Mouse (Mus musculus) neural tube, embryonic 11.5 days (tissue): ENCODE results near the gene Sag. TPM values are rescaled to one million over a fixed set of nuclear protein-coding genes. Genes with fewer than 3 reads are reported as not detected.

Experiments used
- ATAC-seq: fragments of 200-750 bp; cut with Nextera tagmentation; 2 replicates; pipeline ENCODE4 v1.8.0; 2017; ENCODE audit warnings: moderate number of reproducible peaks, mild to moderate bottlenecking, moderate TSS enrichment, moderate library complexity; ENCODE audit not compliant: insufficient read depth, low FRiP score, low TSS enrichment
- DNase-seq: peaks from one replicate; pipeline ENCODE4 v3.0.0-alpha.2; 2015; ENCODE audit warnings: low spot score
- H3K27ac ChIP-seq: fragments of 300-500 bp; sonication (generic); 2 replicates; pipeline ENCODE4 v1.5.1; 2014; ENCODE audit warnings: low read depth, mild to moderate bottlenecking, low read length
- H3K27me3 ChIP-seq: fragments of 300-500 bp; sonication (generic); 2 replicates; pipeline ENCODE4 v1.6.1; 2014; ENCODE audit warnings: mild to moderate bottlenecking, low read length, mixed read lengths; ENCODE audit not compliant: control insufficient read depth, insufficient read depth
- H3K36me3 ChIP-seq: fragments of 300-500 bp; sonication (generic); 2 replicates; pipeline ENCODE4 v1.6.1; 2014; ENCODE audit warnings: mild to moderate bottlenecking, low read length, moderate library complexity, mixed read lengths; ENCODE audit not compliant: control insufficient read depth, insufficient read depth
- H3K4me1 ChIP-seq: fragments of 300-500 bp; sonication (generic); 2 replicates; pipeline ENCODE4 v1.6.1; 2014; ENCODE audit warnings: low read length, mixed read lengths; ENCODE audit not compliant: control insufficient read depth, insufficient read depth
- H3K4me2 ChIP-seq: fragments of 300-500 bp; sonication (generic); 2 replicates; pipeline ENCODE4 v1.6.1; 2014; ENCODE audit warnings: low read depth, mild to moderate bottlenecking, moderate library complexity
- H3K4me3 ChIP-seq: fragments of 300-500 bp; sonication (generic); 2 replicates; pipeline ENCODE4 v1.5.1; 2014; ENCODE audit warnings: low read depth, low read length
- H3K9ac ChIP-seq: fragments of 300-500 bp; sonication (generic); 2 replicates; pipeline ENCODE4 v1.6.1; 2014; ENCODE audit warnings: mild to moderate bottlenecking, low read length
- H3K9me3 ChIP-seq: fragments of 300-500 bp; sonication (generic); 2 replicates; pipeline ENCODE4 v1.6.1; 2016; ENCODE audit warnings: low read length; ENCODE audit not compliant: control insufficient read depth
- WGBS: fragments of 180-500 bp; shearing (Covaris S2); extraction: QIAGEN DNeasy Blood & Tissue Kit; methylation state at CpG from one replicate; pipeline ENCODE4 v1.1.7; 2014; 5-methylcytosine and 5-hydroxymethylcytosine counted together
- polyA plus RNA-seq: library from polyadenylated mRNA; unstranded; fragments of >200 nt; fragmentation: Nextera tagmentation; extraction: Ambion mirVana; gene quantifications from 2 replicates; pipeline ENCODE4 v1.2.1, GENCODE M21; 2014

The Sag gene
- polyA plus RNA-seq, 1 experiment from 2014 or later: 1.8 TPM

DNA sequence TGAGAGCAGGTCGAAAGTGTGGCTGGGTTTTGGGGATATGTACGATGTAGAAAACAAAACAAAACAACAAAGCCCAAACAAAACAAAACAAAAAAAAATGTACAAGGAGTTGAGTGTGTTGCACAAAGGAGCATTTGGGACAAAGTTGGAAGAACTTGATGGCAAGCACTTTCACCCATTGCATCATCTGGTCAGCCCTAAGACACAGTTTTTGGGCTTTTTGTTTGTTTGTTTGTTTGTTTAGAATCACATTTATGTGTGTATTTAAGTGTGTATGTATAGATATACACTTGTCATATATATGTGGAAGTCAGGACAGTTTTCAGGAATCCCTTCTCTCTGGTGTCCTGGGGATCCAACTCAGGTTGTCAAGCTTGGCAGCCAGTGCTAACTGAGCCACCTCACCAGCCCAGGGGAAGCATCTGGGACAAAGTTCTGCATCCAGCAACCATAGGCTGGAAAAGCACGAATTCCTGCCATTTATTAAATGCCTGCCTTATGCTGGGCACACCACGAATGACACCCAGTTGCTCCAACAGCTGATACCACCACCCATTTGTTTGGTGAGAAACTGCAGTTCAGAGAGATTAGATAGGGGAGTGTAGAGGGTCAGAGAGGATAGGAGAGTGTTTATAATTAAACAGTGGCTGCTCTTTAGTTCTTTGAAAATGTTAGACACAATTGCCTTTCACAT is 44.1 kb downstream of the Sag start:
- no peaks in the 10 kb centered on the region; the same call in 1 of the 2 replicates for H3K4me1 ChIP-seq
- 52% methylated on average over 4 of the region's 4 CpGs for WGBS
- no peak overlapping the region for H3K4me3 ChIP-seq
- H3K27me3 ChIP-seq: no peaks in the 10 kb centered on the region
- H3K36me3 ChIP-seq: no peaks in the 10 kb centered on the region
- ATAC-seq (no peak), DNase-seq (no peak)
- H3K4me2 ChIP-seq: no peak overlapping the region
- no peak overlapping the region for H3K9ac ChIP-seq
- H3K27ac ChIP-seq: no peak overlapping the region
- no peaks in the 10 kb centered on the region for H3K9me3 ChIP-seq

DNA sequence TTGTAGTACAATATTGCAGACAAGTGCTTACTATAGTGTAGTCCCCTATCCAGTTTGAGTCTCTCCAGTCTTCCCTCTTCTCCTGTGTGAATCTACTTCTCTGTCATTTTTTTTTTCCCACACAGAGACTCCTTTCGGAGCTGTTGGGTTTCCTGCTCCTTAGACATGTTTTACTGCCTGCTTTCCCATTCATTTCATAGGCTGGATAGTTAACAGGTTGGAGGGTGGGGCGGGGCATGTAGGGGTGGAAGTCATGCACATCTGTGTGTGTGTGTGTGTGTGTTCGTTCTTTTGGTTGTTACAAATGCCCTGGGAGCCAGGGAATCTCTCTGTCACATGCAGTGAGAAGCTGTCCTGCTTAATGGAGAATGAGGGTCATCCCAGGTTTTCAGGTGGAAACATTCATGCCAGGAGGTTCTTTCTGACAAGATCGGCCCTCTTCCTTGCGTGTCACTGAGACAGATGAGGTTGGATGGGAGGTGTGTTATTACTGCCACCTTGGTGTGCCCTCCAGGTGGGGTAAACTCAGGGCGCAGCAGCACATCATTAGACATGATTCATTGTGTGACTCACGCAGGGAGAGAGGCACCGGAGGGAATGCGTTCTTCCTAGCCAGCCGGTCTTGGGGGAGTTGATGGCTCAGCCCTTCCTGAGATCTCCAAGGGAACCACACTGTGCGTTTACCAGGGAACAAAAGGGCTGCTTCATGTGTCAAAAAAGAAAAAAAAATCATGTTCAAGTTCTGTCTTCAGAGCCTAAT is 44.9 kb downstream of the Sag start:
- H3K36me3 ChIP-seq: no peaks in the 10 kb centered on the region
- WGBS: 43% methylated on average over 11 of the region's 11 CpGs
- H3K4me3 ChIP-seq: no peak overlapping the region
- no peaks in the 10 kb centered on the region for H3K27me3 ChIP-seq
- no peaks in the 10 kb centered on the region; the same call in 1 of the 2 replicates for H3K4me1 ChIP-seq
- H3K27ac ChIP-seq: no peak overlapping the region
- no peak overlapping the region for H3K4me2 ChIP-seq
- no peak for DNase-seq
- no peak for ATAC-seq
- H3K9ac ChIP-seq: no peak overlapping the region
- H3K9me3 ChIP-seq: no peaks in the 10 kb centered on the region

DNA sequence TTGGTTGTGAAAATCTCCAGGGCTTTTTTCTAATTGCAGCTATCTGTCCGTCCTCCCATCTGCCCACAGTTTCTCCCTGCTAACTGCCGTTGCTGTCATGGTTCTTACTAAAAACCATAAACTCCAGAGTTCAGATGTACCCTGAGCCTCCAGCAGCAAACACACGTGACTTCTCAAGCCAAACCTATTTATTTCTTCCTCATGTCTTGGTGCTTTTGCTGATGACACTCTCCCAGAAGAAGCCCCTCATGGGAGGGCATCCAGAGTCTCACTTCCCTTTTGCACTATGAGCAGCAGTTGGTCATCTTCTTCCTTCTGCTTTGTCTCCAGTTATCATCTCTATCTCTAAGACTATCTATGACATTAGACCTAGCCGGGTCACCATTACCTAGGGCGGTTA is 45.8 kb downstream of the Sag start:
- DNase-seq (no peak), ATAC-seq (no peak)
- Histone ChIP-seq H3K4me2 (no peak overlapping the region), H3K36me3 (no peaks in the 10 kb centered on the region), H3K9ac (no peak overlapping the region), H3K9me3 (no peaks in the 10 kb centered on the region), H3K27me3 (no peaks in the 10 kb centered on the region), H3K4me1 (peaks cover 5% of the 10 kb centered on the region), H3K4me3 (no peak overlapping the region), H3K27ac (no peak overlapping the region)
- WGBS: 71% methylated on average over 5 of the region's 5 CpGs

- no peak for DNase-seq
- H3K9me3 ChIP-seq: no peaks in the 10 kb centered on the region
- H3K4me3 ChIP-seq: no peak overlapping the region
- H3K27ac ChIP-seq: no peak overlapping the region
- no peak for ATAC-seq
- H3K36me3 ChIP-seq: no peaks in the 10 kb centered on the region
- H3K4me1 ChIP-seq: peaks cover 17% of the 10 kb centered on the region
- H3K4me2 ChIP-seq: no peak overlapping the region
- no peaks in the 10 kb centered on the region for H3K27me3 ChIP-seq
- 81% methylated on average over 3 of the region's 3 CpGs for WGBS
- no peak overlapping the region for H3K9ac ChIP-seq
Measured at GRCm38 (mm10) chr1:87851344-87851743, 47.9 kb downstream of the Sag start.

DNA sequence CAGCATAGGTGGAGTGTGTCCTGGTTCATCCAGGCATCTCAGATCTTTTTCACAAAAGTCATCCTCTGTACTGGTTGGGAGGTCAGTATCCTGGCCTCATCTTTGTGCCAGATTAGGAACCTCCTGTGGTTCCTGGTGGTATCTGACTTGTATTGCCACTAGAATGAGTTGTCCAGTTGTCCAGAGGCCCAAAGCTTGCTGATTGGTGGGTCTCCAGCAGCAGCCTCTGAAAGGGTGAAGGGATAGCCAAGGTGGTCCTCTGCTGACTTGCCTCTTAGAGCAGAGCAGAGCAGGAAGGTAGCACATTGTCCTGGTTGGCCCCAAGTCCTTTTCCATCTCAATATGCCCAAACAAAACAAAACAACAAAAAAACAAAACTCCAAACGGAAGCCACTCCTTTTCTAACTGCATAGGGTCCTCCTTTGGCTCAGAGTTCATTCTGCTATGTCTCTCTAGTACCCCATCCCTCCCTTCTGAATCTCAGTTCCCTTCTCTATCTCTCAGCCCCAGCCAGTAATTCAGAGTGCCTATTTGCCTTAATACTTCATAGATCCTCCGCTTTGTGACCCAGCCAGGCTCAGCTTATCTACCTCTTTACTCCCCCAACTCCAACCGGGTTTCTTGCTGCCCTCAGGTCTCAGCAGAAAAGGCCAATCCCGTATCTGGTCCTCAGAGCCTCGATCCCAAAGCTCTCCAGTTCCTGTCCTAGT is 48.8 kb downstream of the Sag start:
- ATAC-seq (no peak), DNase-seq (no peak)
- peaks cover 17% of the 10 kb centered on the region for H3K4me1 ChIP-seq
- no peak overlapping the region for H3K27ac ChIP-seq
- WGBS: 66% methylated on average over 5 of the region's 5 CpGs
- peak overlapping the region; percentile 91 for H3K4me2 ChIP-seq
- H3K9me3 ChIP-seq: no peaks in the 10 kb centered on the region
- peak overlapping the region; percentile 95; the same call in 1 of the 2 replicates for H3K4me3 ChIP-seq
- H3K9ac ChIP-seq: no peak overlapping the region
- no peaks in the 10 kb centered on the region for H3K27me3 ChIP-seq
- no peaks in the 10 kb centered on the region for H3K36me3 ChIP-seq

GRCm38 (mm10) chr1:87852892-87853600 is 49.6 kb downstream of the Sag start, which contains the start of gene Dgkd:
TSS of gene Dgkd (plus strand) at chr1:87853287.
- WGBS: 1% methylated on average over 68 of the region's 74 CpGs
- Histone ChIP-seq H3K27me3 (no peaks in the 10 kb centered on the region), H3K9me3 (no peaks in the 10 kb centered on the region), H3K9ac (peak within 1 kb of the TSS; percentile 88), H3K4me2 (peak within 1 kb of the TSS; percentile 91), H3K27ac (peak within 1 kb of the TSS; percentile 53; the same call in 1 of the 2 replicates), H3K4me1 (peaks cover 17% of the 10 kb centered on the region), H3K4me3 (peak within 1 kb of the TSS; percentile 95), H3K36me3 (no peaks in the 10 kb centered on the region)
- DNase-seq: peak; percentile 94
- ATAC-seq: peak; percentile 94

- Histone ChIP-seq H3K27ac (peak overlapping the region; percentile 53; the same call in 1 of the 2 replicates), H3K4me3 (peak overlapping the region; percentile 95), H3K9me3 (no peaks in the 10 kb centered on the region), H3K4me2 (peak overlapping the region; percentile 91), H3K4me1 (peaks cover 19% of the 10 kb centered on the region), H3K9ac (peak overlapping the region; percentile 88), H3K36me3 (no peaks in the 10 kb centered on the region), H3K27me3 (no peaks in the 10 kb centered on the region)
- WGBS: under 1% methylated on average over 30 of the region's 48 CpGs
- DNase-seq (peak; percentile 42), ATAC-seq (peak; percentile 62)
Measured at GRCm38 (mm10) chr1:87853601-87854361, 50.3 kb downstream of the Sag start.

DNA sequence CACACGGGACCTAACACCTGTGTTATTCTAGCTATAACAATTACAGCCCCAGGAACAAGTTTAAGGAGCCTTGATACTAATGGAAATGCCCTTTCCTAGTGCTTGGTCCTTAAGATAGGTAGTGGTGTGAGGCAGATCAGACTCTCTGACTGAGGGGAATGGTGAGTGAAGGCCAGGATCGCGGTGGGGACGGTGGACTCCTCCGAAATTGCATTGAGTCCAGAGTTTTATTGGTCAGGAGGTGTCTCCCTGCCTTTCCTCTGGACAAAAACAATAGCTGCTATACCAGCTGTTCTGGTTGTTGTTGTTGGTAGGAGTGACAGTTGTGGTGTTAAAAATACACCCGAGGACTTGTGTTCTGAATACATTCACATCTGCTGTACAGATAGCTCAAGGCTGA is 50.9 kb downstream of the Sag start:
- H3K9me3 ChIP-seq: no peaks in the 10 kb centered on the region
- no peak for ATAC-seq
- H3K9ac ChIP-seq: peak overlapping the region; percentile 88
- peaks cover 20% of the 10 kb centered on the region for H3K4me1 ChIP-seq
- H3K4me3 ChIP-seq: peak overlapping the region; percentile 95
- no peaks in the 10 kb centered on the region for H3K36me3 ChIP-seq
- no peak for DNase-seq
- H3K27me3 ChIP-seq: no peaks in the 10 kb centered on the region
- WGBS: 10% methylated on average over 6 of the region's 6 CpGs
- no peak overlapping the region for H3K27ac ChIP-seq
- H3K4me2 ChIP-seq: peak overlapping the region; percentile 91
